Mouse (Mus musculus) cerebellum, adult 9-10 months (tissue): ENCODE measurements around the gene Samd4.
"Not testable (repeated sequence)": the region's sequence is repeated elsewhere in the genome, so short reads cannot be mapped to it uniquely, and the experiment has no call there.

Source experiments
- DNase-seq: peaks from one replicate; pipeline ENCODE4 v3.0.0; 2022

Gene Samd4

DNA sequence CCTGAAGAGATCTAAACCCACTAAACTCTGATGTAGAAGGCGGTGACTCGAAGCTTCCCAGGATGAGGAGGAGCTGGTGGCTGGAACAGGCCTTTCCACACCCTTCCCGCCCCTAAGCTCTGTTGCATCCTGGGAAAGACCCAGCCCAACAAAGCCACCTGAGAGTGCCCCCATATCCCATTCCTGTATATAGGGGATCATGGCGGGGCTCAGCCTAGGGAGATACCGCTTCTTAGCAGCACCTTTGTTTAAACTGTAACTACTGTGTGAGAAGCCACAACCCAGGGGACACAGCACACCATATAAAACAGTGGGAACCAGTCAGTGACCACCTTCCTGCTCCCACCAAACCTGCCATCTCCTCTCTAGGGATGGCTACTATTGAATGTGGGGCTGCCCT is 193.2 kb downstream of the Samd4 start:
- no peak for DNase-seq

GRCm38 (mm10) chr14:47076956-47077575 is 194.4 kb downstream of the Samd4 start:
- DNase-seq = no peak

DNA sequence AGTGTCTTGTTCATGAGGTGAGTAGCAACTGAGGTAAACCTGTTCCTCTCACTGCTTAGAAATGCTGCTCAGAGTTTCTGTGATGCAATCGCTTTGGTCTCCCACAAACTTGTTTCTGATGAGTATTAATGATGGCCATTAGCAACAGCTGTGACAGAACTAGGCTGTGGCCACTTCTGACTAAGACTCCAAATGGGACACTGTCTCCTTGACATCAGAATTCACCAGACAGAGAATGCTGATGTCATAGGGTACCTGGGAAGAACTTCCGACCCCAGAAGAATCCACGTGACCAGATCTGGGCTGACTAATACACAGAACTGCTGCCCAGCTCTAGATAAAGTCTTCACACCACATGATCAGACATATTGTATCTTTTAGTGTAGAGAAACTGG is 194.9 kb downstream of the Samd4 start:
- no peak for DNase-seq

DNA sequence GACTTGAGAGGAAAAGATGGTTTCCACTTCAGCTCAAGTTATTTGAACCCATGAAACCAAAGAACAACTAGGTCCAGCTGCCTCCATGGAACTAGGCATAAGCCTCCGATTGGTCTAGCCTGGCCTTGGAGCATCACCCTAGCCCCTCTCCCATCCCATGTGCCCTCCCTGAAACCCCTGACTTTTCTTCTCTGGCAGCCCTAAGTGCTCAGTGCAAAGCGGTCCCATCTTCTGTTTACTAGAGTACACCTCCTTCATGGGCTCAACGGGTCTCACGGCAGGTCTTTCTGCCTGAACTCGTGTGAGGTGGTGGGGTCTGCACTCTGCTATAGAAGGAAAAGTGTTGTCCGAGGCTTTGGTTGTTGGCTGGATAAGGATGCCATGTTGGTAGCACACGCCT is 197.3 kb downstream of the Samd4 start:
- DNase-seq = no peak

GRCm38 (mm10) chr14:47083311-47083710 is 200.7 kb downstream of the Samd4 start:
- DNase-seq = no peak

DNA sequence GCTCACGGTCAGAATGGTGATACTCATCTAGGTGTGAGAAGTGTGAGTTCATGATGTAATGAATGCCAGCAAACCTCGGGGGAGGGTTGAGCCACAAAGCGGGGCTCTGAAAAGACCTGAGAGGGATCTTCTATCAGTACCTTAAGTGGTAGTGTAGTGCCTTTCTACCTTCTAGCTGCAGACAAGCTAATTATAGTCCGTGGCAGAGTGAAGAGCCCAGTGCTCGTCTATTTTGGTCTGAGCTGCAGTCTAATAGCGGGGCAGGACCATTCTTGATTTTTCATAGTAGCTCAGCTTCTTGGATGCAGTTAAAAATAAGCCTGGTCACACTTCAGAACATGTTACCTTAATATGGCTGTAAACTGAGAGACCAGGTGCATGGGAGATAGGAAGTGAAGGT is 201.2 kb downstream of the Samd4 start:
- DNase-seq = no peak

GRCm38 (mm10) chr14:47084686-47085085 is 202.0 kb downstream of the Samd4 start:
- DNase-seq = no peak

DNA sequence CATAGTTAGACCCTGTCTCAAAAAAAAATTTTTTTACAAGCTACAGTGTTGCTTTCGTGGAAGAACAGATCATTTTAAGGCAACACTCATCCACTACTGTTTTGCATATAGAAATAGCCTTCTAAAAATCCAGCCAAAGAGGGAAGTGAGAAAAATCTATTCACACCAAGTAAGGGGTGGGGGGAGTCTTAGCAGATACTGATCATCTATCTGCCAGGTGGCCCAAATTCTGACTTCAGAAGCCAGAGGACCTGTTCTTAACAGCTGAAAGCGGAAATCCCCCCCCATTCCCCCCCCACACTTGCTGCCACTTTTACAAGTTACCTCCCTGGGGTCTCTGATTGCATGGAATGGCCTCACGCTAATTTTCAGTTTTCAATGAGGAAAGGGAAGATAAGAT is 203.5 kb downstream of the Samd4 start:
- DNase-seq = no peak

DNA sequence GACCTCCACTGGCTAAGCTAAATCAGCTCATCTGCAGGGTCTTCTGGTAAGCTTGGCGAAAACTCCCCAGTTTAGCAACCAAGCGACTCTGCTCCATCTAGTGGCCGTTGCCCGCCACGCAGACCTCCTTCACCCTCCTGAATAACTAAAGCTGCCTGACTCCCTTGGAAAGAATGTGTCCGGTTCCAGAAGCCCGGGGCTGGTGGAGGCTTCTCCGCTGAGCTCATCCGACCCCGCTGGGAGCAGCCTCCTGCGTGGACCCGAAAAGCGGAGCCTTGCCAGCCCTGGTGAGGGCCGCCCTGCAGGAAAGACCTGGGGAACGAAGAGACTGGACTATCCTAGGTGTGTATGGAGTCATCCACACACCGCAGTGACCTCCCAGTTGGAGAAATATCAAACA is 204.1 kb downstream of the Samd4 start:
- peak; percentile 68 for DNase-seq

- peak; percentile 80 for DNase-seq
Observed at GRCm38 (mm10) chr14:47087182-47087581, 204.5 kb downstream of the Samd4 start.

GRCm38 (mm10) chr14:47087669-47088250 is 205.1 kb downstream of the Samd4 start:
- DNase-seq = no peak

- no peak for DNase-seq
Observed at GRCm38 (mm10) chr14:47088339-47088738, 205.7 kb downstream of the Samd4 start.

DNA sequence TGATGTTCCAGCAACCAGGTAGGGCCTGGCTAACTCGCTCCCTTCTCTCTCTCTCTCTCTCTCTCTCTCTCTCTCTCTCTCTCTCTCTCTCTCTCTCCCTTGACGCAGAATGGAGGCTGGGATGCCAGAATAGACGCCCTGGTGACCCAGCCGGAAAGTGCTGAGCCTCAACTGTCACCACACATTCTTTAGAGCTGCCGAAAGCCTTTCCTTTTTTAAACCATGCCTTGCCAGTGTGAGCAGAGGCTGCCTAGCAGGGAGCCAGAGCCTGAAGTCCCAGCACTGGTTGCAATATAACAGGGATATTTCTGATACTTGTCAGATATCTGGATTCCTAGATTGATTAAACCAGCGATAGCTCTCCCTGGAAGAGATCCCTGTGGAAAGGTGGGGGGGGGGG is 206.5 kb downstream of the Samd4 start:
- DNase-seq = no peak

- no peak for DNase-seq
Observed at GRCm38 (mm10) chr14:47091908-47092307, 209.3 kb downstream of the Samd4 start.

- DNase-seq = no peak
Observed at GRCm38 (mm10) chr14:47093355-47093792, 210.7 kb downstream of the Samd4 start.

DNA sequence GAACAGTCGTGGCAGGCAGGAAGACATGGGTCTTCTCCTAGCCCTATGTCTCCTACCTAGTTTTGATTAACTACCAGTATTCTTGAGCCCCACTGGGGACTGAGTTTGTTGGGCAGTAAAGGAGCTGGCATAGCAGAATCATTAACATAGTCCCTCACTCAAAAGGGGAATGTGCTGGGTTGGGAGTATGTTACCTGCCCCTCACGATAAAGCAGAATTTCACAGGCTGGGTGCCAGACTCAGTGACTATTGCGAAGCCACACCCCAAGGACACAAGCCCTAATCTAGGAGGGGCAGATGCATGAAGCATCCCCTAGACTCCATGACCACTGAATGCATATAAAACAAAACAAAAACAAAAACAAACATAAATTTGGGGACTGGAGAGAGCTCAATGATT is 212.4 kb downstream of the Samd4 start:
- DNase-seq = no peak

DNA sequence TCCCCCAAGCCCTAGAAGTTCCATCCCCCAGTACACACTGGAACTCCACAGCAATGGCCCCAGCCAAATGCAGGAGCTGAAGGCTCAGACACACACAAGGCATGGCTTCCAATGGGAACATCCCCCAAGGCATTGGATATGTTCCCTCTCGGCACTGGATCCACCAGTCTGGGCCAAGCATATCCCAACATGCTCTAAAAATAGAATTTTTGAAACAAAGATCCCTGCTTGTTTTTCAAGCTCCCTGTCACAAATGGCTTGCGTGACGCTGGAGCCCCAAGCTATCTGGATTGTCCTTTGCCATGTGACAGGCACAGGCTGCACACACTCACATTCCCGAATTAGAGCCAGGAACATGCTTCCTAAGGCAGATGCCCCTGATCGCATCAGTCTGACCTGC is 213.7 kb downstream of the Samd4 start:
- no peak for DNase-seq

DNA sequence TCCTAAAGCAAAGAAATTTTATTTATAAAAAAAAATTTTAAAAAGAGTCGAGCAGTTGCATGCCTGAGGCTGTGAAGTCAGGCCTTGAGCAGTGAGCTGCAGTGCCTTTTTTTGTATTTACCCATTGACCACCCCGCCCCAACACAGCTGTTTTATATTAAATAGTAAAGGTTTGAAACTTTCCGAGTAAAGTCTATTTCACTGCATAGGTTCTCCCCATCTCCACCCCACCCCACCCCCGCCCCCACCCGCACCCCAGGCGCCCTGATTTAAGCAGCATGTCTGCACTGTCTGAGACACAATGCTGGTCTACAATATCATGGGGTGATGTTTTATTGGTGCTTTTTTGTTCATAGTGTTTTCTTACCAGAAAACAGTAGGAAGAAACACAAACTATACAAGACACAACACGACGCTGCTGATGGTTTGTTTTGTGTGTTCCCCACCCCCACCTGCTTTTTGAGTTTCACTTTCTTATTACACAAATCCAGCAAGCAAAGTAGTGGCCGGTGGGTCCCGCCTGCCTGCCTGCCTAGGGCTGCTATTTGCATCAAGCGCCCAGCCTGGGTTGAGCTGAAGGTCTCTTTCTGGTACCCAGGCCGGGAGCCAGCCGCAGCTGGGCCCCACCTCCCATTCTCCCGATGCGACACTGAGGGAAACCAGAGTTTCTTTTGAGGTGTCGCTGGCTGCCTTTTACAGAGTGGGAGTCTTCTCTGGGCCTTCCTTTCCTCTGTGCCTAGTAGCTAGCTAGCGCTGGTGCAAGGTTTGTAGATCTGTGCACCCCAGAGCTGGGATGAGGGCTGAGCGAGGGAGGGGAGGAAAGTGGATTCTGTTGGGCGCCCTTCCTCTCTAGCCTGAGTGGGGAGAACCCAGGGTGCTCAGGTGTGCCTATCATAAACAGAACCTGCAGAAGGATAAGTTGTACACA is 221.9 kb downstream of the Samd4 start:
- DNase-seq = no peak

- DNase-seq = no peak
Observed at GRCm38 (mm10) chr14:47105174-47105557, 222.5 kb downstream of the Samd4 start.

- DNase-seq = no peak
Observed at GRCm38 (mm10) chr14:47105755-47106154, 223.1 kb downstream of the Samd4 start.

DNA sequence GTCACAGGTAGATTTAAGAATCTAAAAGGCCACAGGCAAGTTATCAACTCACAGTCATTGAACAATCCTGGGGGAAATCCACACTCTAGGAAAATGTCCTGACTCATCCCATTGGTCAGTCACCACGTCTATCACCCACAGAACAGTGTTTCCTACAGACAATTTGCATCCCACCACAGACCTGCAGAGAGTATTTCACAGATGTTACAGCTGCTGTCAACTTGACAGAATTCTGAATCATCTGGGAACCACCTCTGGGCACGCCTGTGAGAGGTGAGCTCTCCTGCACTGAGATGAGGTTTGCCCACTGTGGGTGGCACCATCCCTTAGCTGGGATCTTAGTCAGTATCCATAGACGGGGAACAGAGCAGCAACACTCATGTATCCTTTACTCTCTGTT is 224.8 kb downstream of the Samd4 start:
- no peak for DNase-seq

DNA sequence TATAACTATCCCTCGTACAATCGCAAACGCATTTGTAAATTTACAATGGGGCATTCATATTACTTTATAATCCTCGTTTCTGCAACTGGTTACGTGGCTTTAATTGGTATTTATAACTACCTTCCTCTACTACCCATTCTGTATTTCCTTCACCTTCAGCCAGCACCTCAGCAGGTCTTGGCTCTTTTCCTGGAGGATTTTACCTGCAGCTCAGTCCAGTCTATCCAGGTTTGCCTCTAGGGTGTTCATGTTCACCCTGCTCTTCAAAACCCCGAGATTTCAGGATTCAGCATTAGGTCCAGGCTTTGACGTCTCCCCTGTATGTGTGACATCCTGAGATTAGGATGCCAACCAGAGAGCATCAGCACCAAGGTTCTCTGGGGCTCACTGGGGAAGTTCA is 227.7 kb downstream of the Samd4 start:
- not testable (repeated sequence) for DNase-seq

DNA sequence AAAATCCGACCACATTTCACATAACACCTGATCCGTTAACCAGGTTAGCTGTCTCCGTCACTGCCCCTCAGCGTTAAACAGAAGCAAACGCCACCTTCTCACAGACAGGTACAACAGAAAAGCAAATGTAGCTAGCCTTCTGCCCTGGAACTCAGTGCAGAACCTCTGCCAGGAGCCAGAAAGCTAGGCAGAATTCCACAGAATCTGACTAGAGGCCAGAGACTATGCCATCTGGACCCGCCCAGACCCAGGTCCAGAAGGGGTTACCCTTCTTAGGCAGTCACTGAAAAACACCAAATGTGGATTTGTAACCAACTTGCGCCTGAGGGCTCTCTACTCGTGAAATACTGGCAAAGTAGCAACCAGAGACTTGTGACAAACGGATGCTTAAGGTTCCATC is 228.7 kb downstream of the Samd4 start:
- DNase-seq = peak; percentile 47

DNA sequence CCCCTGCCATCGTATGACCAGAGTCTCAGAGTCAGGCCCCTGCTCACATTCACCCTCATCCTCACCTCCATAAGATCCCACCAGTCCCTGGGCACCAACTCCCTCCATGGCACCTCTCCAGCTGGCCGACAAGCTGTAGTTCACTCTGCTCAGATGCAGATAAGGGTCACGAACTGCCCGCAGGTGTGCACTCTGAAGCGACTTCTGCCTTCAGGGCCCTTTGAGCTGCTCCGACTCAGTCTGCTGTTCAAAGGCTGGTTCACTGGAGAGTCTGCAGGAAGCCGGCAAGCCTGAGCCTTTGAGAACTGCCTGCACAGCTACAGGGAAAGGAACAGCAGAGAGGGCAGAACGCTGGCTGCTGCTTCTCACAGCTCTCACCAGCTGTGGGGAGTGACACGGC is 232.5 kb downstream of the Samd4 start:
- no peak for DNase-seq
